Comparison of ENCODE assay signal across 9 mouse cellular contexts in genomic region chr12:108763057-108763796, GRCm38 (mm10). TPM values are rescaled to one million over a fixed set of nuclear protein-coding genes. Genes with fewer than 3 reads are reported as not detected.
DNase-seq lines count a peak whose midpoint lies in the region; ATAC-seq and TF ChIP-seq lines count a peak whose summit lies in the region.
"Had no signal": no experiment of that assay in that cellular context is flagged by ENCODE, and none has a peak within 500 bp of the region (broad histone marks: within the 10 kb centered on the region; RNA-seq: fewer than 3 reads in every experiment).

No protein-coding gene starts in this region.

- H3K27ac ChIP-seq in cortical plate, adult 2 months (ENCODE audit: insufficient read depth, low read length): no peak overlapping the region
- H3K27ac ChIP-seq in liver, embryonic 12.5 days: peak overlapping the region; percentile 86
- H3K27ac ChIP-seq in stomach, embryonic 14.5 days (ENCODE audit: low read length): no peak overlapping the region
- H3K27ac ChIP-seq in midbrain, embryonic 15.5 days: no peak overlapping the region
- H3K27ac ChIP-seq: neural tube, embryonic 13.5 days had no signal

- no peaks in the 10 kb centered on the region for H3K9me3 ChIP-seq in liver, embryonic 12.5 days (replicated peaks)
- H3K9me3 ChIP-seq in stomach, embryonic 14.5 days (ENCODE audit: control insufficient read depth, low read depth, low read length): no peaks in the 10 kb centered on the region
- H3K9me3 ChIP-seq in midbrain, embryonic 15.5 days: no peaks in the 10 kb centered on the region
- H3K9me3 ChIP-seq: neural tube, embryonic 13.5 days had no signal

- no peaks in the 10 kb centered on the region for H3K27me3 ChIP-seq in liver, embryonic 12.5 days (replicated peaks)
- no peaks in the 10 kb centered on the region for H3K27me3 ChIP-seq in stomach, embryonic 14.5 days (ENCODE audit: control insufficient read depth, insufficient read depth, low read length)
- no peaks in the 10 kb centered on the region for H3K27me3 ChIP-seq in midbrain, embryonic 15.5 days (replicated peaks)
- H3K27me3 ChIP-seq: neural tube, embryonic 13.5 days had no signal

- peak; percentile 86 for ATAC-seq in liver, embryonic 12.5 days
- peak; percentile 33; the same call in 1 of the 2 replicates for ATAC-seq in stomach, embryonic 14.5 days (ENCODE audit: insufficient number of reproducible peaks, insufficient read depth, low FRiP score, low read depth)
- ATAC-seq in midbrain, embryonic 15.5 days (replicated peaks): no peak

- no peak for TF ChIP-seq POLR2A in cortical plate, adult 2 months (IDR thresholded peaks at IDR 0.05; ENCODE audit: extremely low read depth, insufficient read depth, low read length)

- DNase-seq in lung, adult 18-20 months: peak; percentile 36 to 37
- DNase-seq in lung, postnatal 14 days: no peak
- no peak for DNase-seq in right cerebral cortex, adult 18-20 months
- DNase-seq in ovary, postnatal 14 days (ENCODE audit: low spot score): no peak

- H3K4me1 ChIP-seq in cortical plate, adult 2 months (ENCODE audit: control insufficient read depth, insufficient read depth, low read length): peaks cover 4% of the 10 kb centered on the region; the same call in 1 of the 2 replicates
- H3K4me1 ChIP-seq in liver, embryonic 12.5 days: peaks cover 81% of the 10 kb centered on the region
- no peaks in the 10 kb centered on the region; the same call in 1 of the 2 replicates for H3K4me1 ChIP-seq in stomach, embryonic 14.5 days (ENCODE audit: control insufficient read depth, insufficient read depth, low read length)
- no peaks in the 10 kb centered on the region for H3K4me1 ChIP-seq in midbrain, embryonic 15.5 days

- no peaks in the 10 kb centered on the region for H3K36me3 ChIP-seq in liver, embryonic 12.5 days
- no peaks in the 10 kb centered on the region for H3K36me3 ChIP-seq in stomach, embryonic 14.5 days (ENCODE audit: control insufficient read depth, insufficient read depth, low read length)
- no peaks in the 10 kb centered on the region for H3K36me3 ChIP-seq in midbrain, embryonic 15.5 days (replicated peaks)
- H3K36me3 ChIP-seq: neural tube, embryonic 13.5 days had no signal

- H3K4me3 ChIP-seq in cortical plate, adult 2 months (ENCODE audit: insufficient read depth, low read length): no peak overlapping the region
- H3K4me3 ChIP-seq in liver, embryonic 12.5 days: peak overlapping the region; percentile 33
- no peak overlapping the region for H3K4me3 ChIP-seq in stomach, embryonic 14.5 days (ENCODE audit: low read depth, low read length)
- H3K4me3 ChIP-seq in midbrain, embryonic 15.5 days: no peak overlapping the region
- H3K4me3 ChIP-seq: neural tube, embryonic 13.5 days had no signal

- WGBS in liver, embryonic 12.5 days (ENCODE audit: insufficient replicate concordance): 11% methylated on average over 9 of the region's 9 CpGs
- 65% methylated on average over 9 of the region's 9 CpGs for WGBS in stomach, embryonic 14.5 days
- 70% methylated on average over 9 of the region's 9 CpGs for WGBS in midbrain, embryonic 15.5 days

- peak; percentile 31; the same call in 1 of the 2 replicates for TF ChIP-seq CTCF in cortical plate, adult 2 months (IDR thresholded peaks at IDR 0.05; ENCODE audit: extremely low read depth, insufficient read depth, low read length)

- peak overlapping the region; percentile 72 for H3K4me2 ChIP-seq in liver, embryonic 12.5 days
- H3K4me2 ChIP-seq in stomach, embryonic 14.5 days (replicated peaks; ENCODE audit: low read depth, low read length): no peak overlapping the region
- H3K4me2 ChIP-seq in midbrain, embryonic 15.5 days: no peak overlapping the region
- H3K4me2 ChIP-seq: neural tube, embryonic 13.5 days had no signal

- H3K9ac ChIP-seq in liver, embryonic 12.5 days: peak overlapping the region; percentile 58
- H3K9ac ChIP-seq in stomach, embryonic 14.5 days (replicated peaks; ENCODE audit: low read depth, low read length): no peak overlapping the region
- no peak overlapping the region for H3K9ac ChIP-seq in midbrain, embryonic 15.5 days
- H3K9ac ChIP-seq: neural tube, embryonic 13.5 days had no signal

RNA-seq across cellular contexts. Expression of gene Yy1, which starts 29.5 kb away (rescaled TPM):
- 22.1 and 23.2 TPM in 2 replicates for polyA plus RNA-seq in cortical plate, adult 2 months (2012; rRNA removed)
- polyA plus RNA-seq in liver, embryonic 12.5 days (2016; fragmentation: Nextera tagmentation; extraction: Ambion mirVana): 13.1 and 14.6 TPM in 2 replicates
- polyA plus RNA-seq in stomach, embryonic 14.5 days (2014; fragmentation: Nextera tagmentation; extraction: Ambion mirVana): 20.9 and 22.4 TPM in 2 replicates
- 12.9 TPM in 2 replicates for polyA plus RNA-seq in midbrain, embryonic 15.5 days (2015; fragmentation: Nextera tagmentation; extraction: Ambion mirVana)

Comparison
In these comparisons a context has a peak if more than half of its experiments do, and no peak if none do; other contexts are left out.
1. DNase-seq: peak in lung, adult 18-20 months (2 of 2); none in lung, postnatal 14 days (single experiment), right cerebral cortex, adult 18-20 months (single experiment) and ovary, postnatal 14 days (single experiment).